Mouse (Mus musculus) forebrain, embryonic 13.5 days (tissue): ENCODE measurements around the gene Cc2d1b. TPM values are rescaled to one million over a fixed set of nuclear protein-coding genes. Genes with fewer than 3 reads are reported as not detected.
A peak's percentile ranks its signal among the peaks of the same experiment; 100 is the strongest.

Source experiments
- ATAC-seq: fragments of 200-750 bp; cut with Nextera tagmentation; 2 replicates; pipeline ENCODE4 v1.8.0; 2017
- H3K27ac ChIP-seq: fragments of 300-500 bp; sonication (generic); 2 replicates; pipeline ENCODE4 v1.5.1; 2015; ENCODE audit warnings: inconsistent platforms, mild to moderate bottlenecking, moderate library complexity
- H3K27me3 ChIP-seq: fragments of 300-500 bp; sonication (generic); 2 replicates; pipeline ENCODE4 v1.6.1; 2015; ENCODE audit warnings: mild to moderate bottlenecking, inconsistent platforms
- H3K36me3 ChIP-seq: fragments of 300-500 bp; sonication (generic); 2 replicates; pipeline ENCODE4 v1.6.1; 2015; ENCODE audit warnings: mild to moderate bottlenecking, inconsistent platforms; ENCODE audit not compliant: poor library complexity, severe bottlenecking
- H3K4me1 ChIP-seq: fragments of 300-500 bp; sonication (generic); 2 replicates; pipeline ENCODE4 v1.6.1; 2015; ENCODE audit warnings: inconsistent platforms
- H3K4me2 ChIP-seq: fragments of 300-500 bp; sonication (generic); 2 replicates; pipeline ENCODE4 v1.6.1; 2015; ENCODE audit warnings: inconsistent platforms, mild to moderate bottlenecking, moderate library complexity
- H3K4me3 ChIP-seq: fragments of 300-500 bp; sonication (generic); 2 replicates; pipeline ENCODE4 v1.5.1; 2015; ENCODE audit warnings: mild to moderate bottlenecking, inconsistent platforms
- H3K9ac ChIP-seq: fragments of 300-500 bp; sonication (generic); 2 replicates; pipeline ENCODE4 v1.6.1; 2015; ENCODE audit warnings: mild to moderate bottlenecking, inconsistent platforms
- H3K9me3 ChIP-seq: fragments of 300-500 bp; sonication (generic); replicated peaks from 2 replicates; pipeline ENCODE4 v1.6.1; 2016; ENCODE audit warnings: inconsistent platforms
- WGBS: fragments of 180-500 bp; shearing (Covaris S2); methylation state at CpG from one replicate; pipeline ENCODE4 v1.1.7; 2015; 5-methylcytosine and 5-hydroxymethylcytosine counted together
- polyA plus RNA-seq: library from polyadenylated mRNA; unstranded; fragments of >200 nt; fragmentation: Nextera tagmentation; extraction: Ambion mirVana; gene quantifications from 2 replicates; pipeline ENCODE4 v1.2.1, GENCODE M21; 2015

Gene Cc2d1b
- polyA plus RNA-seq, 1 experiment from 2014 or later = 18.8 TPM

DNA sequence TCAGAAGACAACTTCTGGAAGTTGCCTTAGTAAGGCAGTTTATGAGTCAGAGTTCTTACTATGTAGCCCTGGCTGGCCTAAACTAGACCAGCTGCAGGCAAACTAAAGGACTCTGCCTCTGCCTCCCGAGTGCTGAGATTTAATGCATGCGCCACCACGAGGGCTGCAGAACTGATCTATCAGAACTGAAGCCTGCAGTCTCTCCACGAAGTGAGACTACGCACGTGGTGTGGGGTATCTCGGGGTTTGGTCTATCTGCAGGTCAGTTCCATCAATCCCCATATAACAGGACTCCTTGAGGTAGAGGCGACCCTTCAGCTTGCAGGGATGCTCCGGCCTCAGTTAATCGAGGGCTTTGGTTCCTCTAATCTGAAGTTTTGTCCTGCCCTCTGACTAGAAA, 575 bp upstream of the Cc2d1b start:
- Histone ChIP-seq H3K36me3 (peaks cover 1% of the 10 kb centered on the region; the same call in 1 of the 2 replicates), H3K9ac (peak overlapping the region; percentile 95), H3K27ac (peak overlapping the region; percentile 84), H3K27me3 (no peaks in the 10 kb centered on the region), H3K4me3 (peak overlapping the region; percentile 76), H3K9me3 (no peaks in the 10 kb centered on the region), H3K4me1 (peaks cover 19% of the 10 kb centered on the region), H3K4me2 (peak overlapping the region; percentile 86)
- WGBS = 2% methylated on average over 10 of the region's 10 CpGs
- ATAC-seq = peak; percentile 52

DNA sequence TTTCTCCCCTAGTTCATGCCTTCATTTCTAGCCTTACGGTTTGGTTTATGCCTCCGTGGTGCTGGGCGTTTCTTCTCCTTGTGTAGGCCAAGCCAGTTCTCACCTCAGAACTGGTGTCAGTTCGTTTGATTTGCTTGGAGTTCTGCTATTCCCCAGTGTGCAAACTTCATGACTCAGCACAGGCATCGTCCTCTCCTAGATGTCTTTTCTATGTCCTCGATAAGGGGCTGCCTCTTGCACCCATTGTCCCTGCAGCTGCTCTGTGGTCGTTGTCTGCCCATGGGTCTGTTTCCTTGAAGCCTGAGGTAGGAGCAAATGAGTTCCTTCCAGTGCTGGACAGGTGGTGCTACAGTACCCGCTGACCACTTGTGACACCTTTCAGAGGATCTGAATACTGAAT, 796 bp downstream of the Cc2d1b start:
- Histone ChIP-seq H3K27me3 (no peaks in the 10 kb centered on the region), H3K4me1 (peaks cover 19% of the 10 kb centered on the region), H3K36me3 (peaks cover 9% of the 10 kb centered on the region), H3K4me2 (peak overlapping the region; percentile 86), H3K4me3 (peak overlapping the region; percentile 76), H3K9me3 (no peaks in the 10 kb centered on the region), H3K27ac (peak overlapping the region; percentile 84), H3K9ac (peak overlapping the region; percentile 95)
- 16% methylated on average over 8 of the region's 8 CpGs for WGBS
- peak; percentile 4; the same call in 1 of the 2 replicates for ATAC-seq

DNA sequence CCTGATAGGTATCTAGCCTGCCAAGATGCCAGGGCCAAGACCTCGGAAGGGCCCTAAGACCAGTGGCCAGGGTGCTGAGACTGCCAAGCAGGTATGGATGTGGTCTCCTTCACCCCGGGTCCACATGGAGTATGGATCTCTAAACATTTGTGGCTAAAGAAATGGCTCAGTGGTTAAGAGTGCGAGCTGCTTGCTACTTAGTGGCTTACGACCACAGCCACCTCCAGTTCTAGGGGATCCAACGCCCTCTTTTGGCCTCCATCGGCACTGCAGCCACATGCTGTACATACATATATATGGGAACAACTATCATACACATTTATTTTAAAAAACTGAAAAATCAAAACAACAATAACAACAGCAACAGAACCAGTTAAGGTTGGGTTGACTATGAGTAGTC, 1.8 kb downstream of the Cc2d1b start:
- no peak overlapping the region for H3K4me3 ChIP-seq
- no peak overlapping the region for H3K9ac ChIP-seq
- 97% methylated on average over 6 of the region's 6 CpGs for whole genome bisulfite sequencing
- H3K4me2 ChIP-seq = no peak overlapping the region
- no peak for ATAC-seq
- peaks cover 19% of the 10 kb centered on the region for H3K36me3 ChIP-seq
- peaks cover 19% of the 10 kb centered on the region for H3K4me1 ChIP-seq
- no peaks in the 10 kb centered on the region for H3K9me3 ChIP-seq
- H3K27me3 ChIP-seq = no peaks in the 10 kb centered on the region
- H3K27ac ChIP-seq = no peak overlapping the region

DNA sequence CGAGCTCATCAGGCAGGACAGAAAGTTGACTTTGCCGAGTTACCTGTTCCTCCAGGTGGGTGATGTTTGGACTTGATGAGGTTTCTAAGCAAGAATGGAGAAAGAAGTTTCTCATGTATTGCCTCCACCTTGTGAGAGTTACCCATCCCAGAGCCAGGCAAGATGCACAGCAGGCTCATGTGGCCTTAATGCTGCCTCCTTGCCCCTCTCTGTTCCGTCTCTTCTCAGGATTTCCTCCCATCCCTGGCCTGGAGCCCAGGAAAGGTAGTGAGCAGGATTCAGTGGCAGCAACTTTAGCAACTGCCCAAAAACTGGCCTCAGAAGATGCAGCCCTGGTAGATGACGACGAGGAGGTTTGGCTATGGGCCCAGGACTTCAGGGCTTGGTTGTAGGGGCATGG, 7.3 kb downstream of the Cc2d1b start:
- no peak overlapping the region for H3K4me2 ChIP-seq
- WGBS = 93% methylated on average over 5 of the region's 5 CpGs
- H3K4me3 ChIP-seq = no peak overlapping the region
- H3K4me1 ChIP-seq = no peaks in the 10 kb centered on the region
- H3K9ac ChIP-seq = no peak overlapping the region
- H3K27ac ChIP-seq = no peak overlapping the region
- H3K27me3 ChIP-seq = no peaks in the 10 kb centered on the region
- ATAC-seq = no peak
- H3K36me3 ChIP-seq = peaks cover 75% of the 10 kb centered on the region
- no peaks in the 10 kb centered on the region for H3K9me3 ChIP-seq

DNA sequence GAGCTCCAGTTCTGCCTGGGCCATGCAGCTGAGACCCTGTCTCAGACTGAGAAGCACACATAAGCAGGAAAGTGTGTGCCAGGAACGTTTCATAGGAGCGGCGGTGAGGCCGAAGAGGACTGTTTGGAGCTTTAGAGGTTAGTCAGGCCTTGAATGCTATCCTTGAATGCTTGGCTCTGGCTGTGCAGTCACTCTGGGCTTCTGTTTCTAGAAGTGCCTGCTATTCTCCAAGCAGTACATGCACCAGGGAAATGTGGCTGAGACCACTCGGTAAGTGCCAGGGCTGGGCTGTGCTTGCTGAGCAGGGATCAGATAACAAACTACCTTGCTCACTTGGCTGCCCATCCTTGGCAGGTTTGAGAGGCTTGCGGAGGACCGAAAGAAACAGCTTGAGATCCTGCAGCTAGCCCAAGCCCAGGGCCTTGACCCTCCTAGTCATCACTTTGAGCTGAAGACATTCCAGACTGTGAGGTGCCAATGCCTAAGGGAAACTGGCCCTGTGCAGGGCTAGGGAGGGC, 9.7 kb downstream of the Cc2d1b start:
- Histone ChIP-seq H3K36me3 (peaks cover 96% of the 10 kb centered on the region), H3K4me3 (no peak overlapping the region), H3K27ac (no peak overlapping the region), H3K4me2 (no peak overlapping the region), H3K9ac (no peak overlapping the region), H3K9me3 (no peaks in the 10 kb centered on the region), H3K27me3 (no peaks in the 10 kb centered on the region), H3K4me1 (no peaks in the 10 kb centered on the region)
- no peak for ATAC-seq
- WGBS = 84% methylated on average over 7 of the region's 7 CpGs

DNA sequence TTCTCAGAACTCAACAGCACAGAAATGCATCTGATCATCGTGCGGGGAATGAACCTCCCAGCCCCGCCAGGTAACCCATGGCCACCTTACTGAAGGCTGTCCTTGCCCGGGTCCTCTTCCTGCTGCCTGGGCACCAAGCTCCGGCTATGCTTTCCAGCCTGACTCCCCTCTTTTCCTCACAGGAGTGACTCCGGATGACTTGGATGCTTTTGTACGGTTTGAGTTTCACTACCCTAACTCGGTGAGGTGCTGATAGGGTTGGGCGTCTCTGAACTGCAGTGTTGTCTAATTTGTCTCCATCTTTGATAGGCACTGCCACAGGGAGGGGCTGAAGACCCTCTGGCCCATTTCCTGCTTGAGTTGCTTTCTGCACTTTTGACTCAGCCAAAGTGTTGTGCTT, 10.4 kb downstream of the Cc2d1b start:
- Histone ChIP-seq H3K36me3 (peaks cover 97% of the 10 kb centered on the region), H3K27ac (no peak overlapping the region), H3K4me2 (no peak overlapping the region), H3K4me3 (no peak overlapping the region), H3K9me3 (no peaks in the 10 kb centered on the region), H3K27me3 (no peaks in the 10 kb centered on the region), H3K9ac (no peak overlapping the region), H3K4me1 (no peaks in the 10 kb centered on the region)
- ATAC-seq = no peak
- WGBS = 92% methylated on average over 9 of the region's 9 CpGs

DNA sequence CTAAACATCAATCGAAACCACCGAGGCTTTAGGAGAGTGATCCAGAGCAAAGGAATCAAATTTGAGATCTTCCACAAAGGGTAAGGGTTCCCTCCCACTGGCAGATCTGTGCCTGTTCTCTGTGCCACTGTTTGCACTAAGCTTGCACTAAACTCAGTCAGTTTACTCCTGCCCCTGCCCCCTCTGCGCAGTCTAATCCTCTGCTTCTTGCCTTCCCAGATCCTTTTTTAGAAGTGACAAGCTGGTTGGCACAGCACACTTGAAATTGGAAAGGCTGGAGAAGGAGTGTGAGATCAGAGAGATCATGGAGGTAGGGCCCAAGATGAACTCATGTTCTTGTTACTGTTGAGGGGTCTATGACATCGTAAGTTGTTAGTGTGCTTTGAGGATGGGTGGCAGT, 11.9 kb downstream of the Cc2d1b start:
- Histone ChIP-seq H3K4me3 (no peak overlapping the region), H3K27me3 (no peaks in the 10 kb centered on the region), H3K36me3 (peaks cover 96% of the 10 kb centered on the region), H3K4me2 (no peak overlapping the region), H3K4me1 (no peaks in the 10 kb centered on the region), H3K9me3 (no peaks in the 10 kb centered on the region), H3K9ac (no peak overlapping the region), H3K27ac (no peak overlapping the region)
- 95% methylated on average over 4 of the region's 4 CpGs for WGBS
- ATAC-seq = no peak

DNA sequence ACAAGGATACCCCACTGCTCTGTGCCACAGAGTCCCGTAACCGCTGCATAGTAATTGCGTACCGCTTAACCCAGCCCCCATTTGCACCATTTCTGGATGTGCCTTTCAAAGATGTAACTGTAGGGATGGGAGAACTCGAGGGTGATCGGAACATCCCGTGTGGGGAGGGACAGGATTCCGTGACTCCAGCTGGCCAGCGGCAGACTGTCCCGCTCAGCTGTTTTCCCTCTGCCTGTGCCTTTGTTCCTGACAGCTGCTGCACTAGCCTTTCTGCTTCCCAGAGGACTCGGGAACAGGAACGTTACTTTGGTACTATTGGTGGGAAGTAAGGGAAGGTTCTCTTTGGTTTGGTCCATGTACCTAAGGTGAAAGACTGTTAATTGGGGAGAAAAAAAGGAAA, 14.0 kb downstream of the Cc2d1b start:
- Histone ChIP-seq H3K9ac (no peak overlapping the region), H3K9me3 (no peaks in the 10 kb centered on the region), H3K27me3 (no peaks in the 10 kb centered on the region), H3K36me3 (peaks cover 93% of the 10 kb centered on the region), H3K4me3 (no peak overlapping the region), H3K4me2 (no peak overlapping the region), H3K27ac (no peak overlapping the region), H3K4me1 (no peaks in the 10 kb centered on the region)
- 87% methylated on average over 12 of the region's 12 CpGs for WGBS
- ATAC-seq = no peak

DNA sequence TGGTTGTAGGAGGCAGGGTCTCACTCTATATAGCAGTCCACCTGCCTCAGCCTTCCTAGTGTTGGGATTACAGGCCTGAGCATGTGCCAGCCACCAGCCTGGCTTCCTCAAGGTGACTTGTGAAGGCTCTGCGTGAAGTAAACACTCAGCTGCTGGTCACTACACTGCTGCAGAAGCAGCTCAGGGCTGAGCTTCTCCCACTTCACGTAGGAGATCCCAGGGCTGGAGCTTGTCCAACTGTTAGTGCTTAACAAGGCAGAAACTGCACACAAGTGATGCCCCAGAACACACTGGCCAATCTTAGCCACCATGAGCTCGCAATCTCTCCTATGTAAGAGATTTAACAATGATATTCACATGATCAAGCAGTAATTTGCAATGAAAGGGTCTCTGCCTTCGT, 15.0 kb downstream of the Cc2d1b start:
- no peak overlapping the region for H3K4me3 ChIP-seq
- 50% methylated on average over 4 of the region's 4 CpGs for WGBS
- no peak for ATAC-seq

DNA sequence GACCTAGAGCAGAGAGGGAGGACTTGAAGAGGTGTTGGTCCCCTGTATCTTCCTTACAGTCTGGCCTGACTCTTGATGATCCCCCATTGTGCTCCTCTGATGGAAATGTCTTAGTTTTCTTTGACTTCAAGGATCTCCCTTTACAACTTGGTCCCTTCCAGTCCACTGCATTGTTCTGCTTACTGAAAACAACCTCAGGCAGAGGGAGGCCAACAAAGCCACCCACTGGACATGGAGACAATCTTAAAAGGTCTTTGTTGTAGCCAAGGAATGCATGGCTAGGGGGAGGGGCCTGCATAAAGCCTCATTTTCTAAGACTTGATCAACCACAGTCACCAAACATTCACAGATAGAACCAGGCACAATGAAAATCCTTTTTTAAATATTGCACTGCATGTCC, 15.4 kb downstream of the Cc2d1b start:
- peaks cover 91% of the 10 kb centered on the region for H3K36me3 ChIP-seq
- no peak for ATAC-seq
- H3K4me1 ChIP-seq = no peaks in the 10 kb centered on the region
- no peaks in the 10 kb centered on the region for H3K27me3 ChIP-seq
- H3K9me3 ChIP-seq = no peaks in the 10 kb centered on the region
- H3K4me2 ChIP-seq = no peak overlapping the region
- H3K9ac ChIP-seq = no peak overlapping the region
- no peak overlapping the region for H3K27ac ChIP-seq
- H3K4me3 ChIP-seq = no peak overlapping the region

More for the DNA sequence above, 15.0 kb downstream of the Cc2d1b start:
- H3K36me3 ChIP-seq = peaks cover 93% of the 10 kb centered on the region
- no peaks in the 10 kb centered on the region for H3K9me3 ChIP-seq
- H3K27ac ChIP-seq = no peak overlapping the region
- H3K27me3 ChIP-seq = no peaks in the 10 kb centered on the region
- no peak overlapping the region for H3K4me2 ChIP-seq
- H3K9ac ChIP-seq = no peak overlapping the region
- no peaks in the 10 kb centered on the region for H3K4me1 ChIP-seq

DNA sequence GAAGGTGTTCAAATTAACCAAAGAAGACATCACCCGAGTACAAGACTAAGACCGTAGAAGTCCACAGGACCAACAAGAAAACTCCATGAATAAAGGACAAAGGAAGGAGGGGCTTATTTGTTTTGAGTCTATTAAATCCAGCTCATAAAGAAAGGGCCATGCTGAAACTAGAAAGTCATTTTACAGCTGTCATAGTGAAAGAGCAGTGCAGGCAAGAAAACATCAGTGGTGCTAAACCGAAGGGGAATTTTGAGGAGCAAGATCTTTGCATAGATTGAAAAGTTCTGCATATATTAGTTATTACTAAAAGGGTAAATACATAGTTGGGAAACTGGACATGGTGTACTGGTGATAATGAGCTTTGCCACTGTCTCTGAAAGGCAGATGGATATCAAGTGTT, 18.0 kb downstream of the Cc2d1b start:
- no peaks in the 10 kb centered on the region for H3K9me3 ChIP-seq
- no peaks in the 10 kb centered on the region for H3K4me1 ChIP-seq
- no peak overlapping the region for H3K4me3 ChIP-seq
- H3K9ac ChIP-seq = no peak overlapping the region
- H3K27ac ChIP-seq = no peak overlapping the region
- ATAC-seq = no peak
- H3K27me3 ChIP-seq = no peaks in the 10 kb centered on the region
- no peak overlapping the region for H3K4me2 ChIP-seq
- 88% methylated on average over 3 of the region's 3 CpGs for WGBS
- H3K36me3 ChIP-seq = peaks cover 78% of the 10 kb centered on the region

DNA sequence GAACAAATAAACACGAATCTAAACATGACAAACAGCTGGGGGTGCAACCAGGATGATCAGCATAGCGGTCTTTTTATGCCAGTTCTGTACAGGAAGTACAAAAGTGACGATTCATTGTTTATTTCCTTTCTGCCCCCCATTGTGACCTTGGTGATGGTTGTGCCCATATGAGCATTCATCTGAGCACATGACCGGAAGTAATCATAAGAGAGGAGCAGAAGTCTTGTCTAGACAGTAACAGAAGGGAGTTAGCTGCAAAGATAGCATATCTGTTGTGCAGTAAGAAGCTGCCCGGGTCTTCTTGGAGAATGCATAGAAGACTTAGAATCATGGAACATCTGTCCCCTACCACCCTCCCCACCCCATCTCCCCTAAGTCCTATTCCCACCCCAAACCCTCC, 19.0 kb downstream of the Cc2d1b start:
- Histone ChIP-seq H3K9me3 (no peaks in the 10 kb centered on the region), H3K27me3 (no peaks in the 10 kb centered on the region), H3K4me1 (no peaks in the 10 kb centered on the region), H3K4me3 (no peak overlapping the region), H3K9ac (no peak overlapping the region), H3K27ac (no peak overlapping the region), H3K4me2 (no peak overlapping the region), H3K36me3 (peaks cover 76% of the 10 kb centered on the region)
- no peak for ATAC-seq
- WGBS = 86% methylated on average over 5 of the region's 5 CpGs

DNA sequence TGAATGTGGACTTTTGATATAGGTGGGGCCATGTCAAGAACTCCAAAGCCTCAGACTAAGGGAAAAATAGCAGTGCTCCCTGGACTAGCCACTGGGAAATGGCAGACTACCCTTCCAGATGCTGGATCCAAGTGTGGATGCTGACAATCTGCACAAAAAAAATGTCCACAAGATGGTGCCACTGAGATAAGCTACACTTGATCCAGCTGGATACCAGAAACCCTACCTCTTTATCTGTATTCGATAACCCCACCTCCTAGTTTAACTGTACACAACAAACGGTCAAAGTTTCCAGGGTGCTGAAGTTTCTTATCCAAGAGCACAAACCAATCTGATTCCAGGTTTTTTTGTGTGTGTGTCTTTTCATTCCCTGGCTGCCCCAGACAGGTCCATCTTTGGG, 44.7 kb downstream of the Cc2d1b start:
- H3K4me3 ChIP-seq = no peak overlapping the region
- WGBS = 82% methylated on average over 2 of the region's 2 CpGs
- no peak overlapping the region for H3K27ac ChIP-seq
- no peaks in the 10 kb centered on the region for H3K27me3 ChIP-seq
- no peak overlapping the region for H3K9ac ChIP-seq
- no peak overlapping the region for H3K4me2 ChIP-seq
- no peaks in the 10 kb centered on the region for H3K9me3 ChIP-seq
- ATAC-seq = no peak
- H3K4me1 ChIP-seq = no peaks in the 10 kb centered on the region
- H3K36me3 ChIP-seq = peaks cover 19% of the 10 kb centered on the region
